Comparison of ENCODE assay signal across 43 mouse cellular contexts in the genomic region with DNA sequence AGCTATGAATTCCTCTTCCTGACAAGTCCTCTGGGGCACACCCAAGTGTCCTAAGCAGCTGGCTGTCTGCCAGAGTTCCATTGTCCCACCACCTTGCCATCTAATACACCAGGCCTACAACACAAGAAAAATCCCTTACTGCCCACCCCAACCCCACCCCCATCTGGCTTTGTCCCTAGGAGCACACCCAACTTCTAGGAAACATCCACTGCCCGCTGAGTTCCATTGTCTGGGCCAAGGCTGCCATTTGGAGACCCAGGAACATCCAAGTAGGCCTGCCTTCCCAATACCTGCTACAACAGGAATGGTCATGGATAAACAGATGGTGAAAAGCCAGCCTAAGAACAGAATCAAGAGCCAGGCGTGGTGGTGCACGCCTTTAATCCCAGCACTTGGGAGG. TPM values are rescaled to one million over a fixed set of nuclear protein-coding genes. Genes with fewer than 3 reads are reported as not detected.
"Had no signal": no experiment of that assay in that cellular context is flagged by ENCODE, and none has a peak within 500 bp of the region (broad histone marks: within the 10 kb centered on the region; RNA-seq: fewer than 3 reads in every experiment).

No protein-coding gene starts in this region.

- H3K27ac ChIP-seq: heart, embryonic 13.5 days; heart, embryonic 15.5 days; hindbrain, embryonic 14.5 days; hindbrain, postnatal 0 days; kidney, embryonic 15.5 days; kidney, postnatal 0 days; limb, embryonic 13.5 days; limb, embryonic 15.5 days; liver, embryonic 12.5 days; liver, embryonic 14.5 days had no signal

- H3K9ac ChIP-seq: heart, embryonic 13.5 days; heart, embryonic 15.5 days; hindbrain, embryonic 14.5 days; kidney, embryonic 15.5 days; limb, embryonic 13.5 days; limb, embryonic 15.5 days; liver, embryonic 12.5 days; liver, embryonic 14.5 days had no signal

- H3K4me2 ChIP-seq: heart, embryonic 11.5 days; heart, embryonic 13.5 days; heart, embryonic 15.5 days; hindbrain, embryonic 14.5 days; kidney, embryonic 15.5 days; limb, embryonic 13.5 days; limb, embryonic 15.5 days; liver, embryonic 12.5 days had no signal

- H3K4me3 ChIP-seq: heart, embryonic 13.5 days; heart, embryonic 15.5 days; kidney, embryonic 15.5 days; limb, embryonic 13.5 days; limb, embryonic 15.5 days; liver, embryonic 12.5 days had no signal

- DNase-seq: gastrocnemius, postnatal 14 days; gastrocnemius, postnatal 36 days; heart, adult 18-20 months; heart, postnatal 14 days; heart, postnatal 36 days; kidney, adult 11 months; kidney, adult 2 months; kidney, adult 9 months; kidney, postnatal 14 days; kidney, postnatal 36 days; layer of hippocampus, adult 9-11 months; layer of hippocampus, postnatal 36 days; left cerebral cortex, postnatal 4 days had no signal

- H3K9me3 ChIP-seq: heart, embryonic 13.5 days; heart, embryonic 15.5 days; kidney, embryonic 15.5 days; limb, embryonic 13.5 days; limb, embryonic 15.5 days; liver, embryonic 12.5 days had no signal

- ATAC-seq: hindbrain, postnatal 0 days; intestine, embryonic 16.5 days; liver, embryonic 12.5 days had no signal

- H3K27me3 ChIP-seq: heart, embryonic 13.5 days; heart, embryonic 15.5 days; kidney, embryonic 15.5 days; limb, embryonic 13.5 days; limb, embryonic 15.5 days; liver, embryonic 12.5 days had no signal

- H3K4me1 ChIP-seq: heart, embryonic 13.5 days; heart, embryonic 15.5 days; kidney, embryonic 15.5 days; limb, embryonic 13.5 days; limb, embryonic 15.5 days; liver, embryonic 12.5 days had no signal

- H3K36me3 ChIP-seq: heart, embryonic 13.5 days; heart, embryonic 15.5 days; kidney, embryonic 15.5 days; limb, embryonic 13.5 days; limb, embryonic 15.5 days; liver, embryonic 12.5 days had no signal

RNA-seq across cellular contexts. Expression of a gene that starts 2.2 kb away (rescaled TPM):
- total RNA-seq: gastrocnemius, adult 18-20 months; gastrocnemius, adult 8-10 months; gastrocnemius, postnatal 14 days; gastrocnemius, postnatal 36 days; heart, adult 18-20 months; heart, adult 8-10 months; heart, postnatal 14 days; heart, postnatal 36 days; hematopoietic stem cell, adult 5-6 weeks; hindbrain, postnatal 0 days; layer of hippocampus, adult 18-20 months; layer of hippocampus, adult 8-10 months; layer of hippocampus, postnatal 14 days; layer of hippocampus, postnatal 36 days; left cerebral cortex, adult 18-20 months; left cerebral cortex, adult 8-10 months; left cerebral cortex, postnatal 10 days; left cerebral cortex, postnatal 25 days; left cerebral cortex, postnatal 4 days; liver, adult 2 months had no signal
- polyA plus RNA-seq: heart, embryonic 11.5 days; heart, embryonic 13.5 days; heart, embryonic 15.5 days; heart, postnatal 0 days; hindbrain, embryonic 11.5 days; hindbrain, embryonic 14.5 days; hindbrain, postnatal 0 days; intestine, embryonic 14.5 days; intestine, embryonic 16.5 days; kidney, embryonic 15.5 days; kidney, postnatal 0 days; large intestine, adult 2 months; limb, embryonic 11.5 days; limb, embryonic 13.5 days; limb, embryonic 15.5 days; liver, adult 2 months; liver, embryonic 12.5 days; liver, embryonic 14.5 days had no signal

RNA-seq across cellular contexts. Expression of a gene that starts 9.8 kb away (rescaled TPM):
- total RNA-seq: gastrocnemius, adult 18-20 months; gastrocnemius, adult 8-10 months; gastrocnemius, postnatal 14 days; gastrocnemius, postnatal 36 days; heart, adult 18-20 months; heart, adult 8-10 months; heart, postnatal 14 days; heart, postnatal 36 days; hematopoietic stem cell, adult 5-6 weeks; hindbrain, postnatal 0 days; layer of hippocampus, adult 18-20 months; layer of hippocampus, adult 8-10 months; layer of hippocampus, postnatal 14 days; layer of hippocampus, postnatal 36 days; left cerebral cortex, adult 18-20 months; left cerebral cortex, adult 8-10 months; left cerebral cortex, postnatal 10 days; left cerebral cortex, postnatal 25 days; left cerebral cortex, postnatal 4 days; liver, adult 2 months had no signal
- polyA plus RNA-seq: heart, embryonic 11.5 days; heart, embryonic 13.5 days; heart, embryonic 15.5 days; heart, postnatal 0 days; hindbrain, embryonic 11.5 days; hindbrain, embryonic 14.5 days; hindbrain, postnatal 0 days; intestine, embryonic 14.5 days; intestine, embryonic 16.5 days; kidney, adult 2 months; kidney, embryonic 15.5 days; kidney, postnatal 0 days; large intestine, adult 2 months; limb, embryonic 11.5 days; limb, embryonic 13.5 days; limb, embryonic 15.5 days; liver, adult 2 months; liver, embryonic 12.5 days; liver, embryonic 14.5 days had no signal

RNA-seq across cellular contexts. Expression of a gene that starts 13.2 kb away (rescaled TPM):
- total RNA-seq: gastrocnemius, adult 18-20 months; gastrocnemius, adult 8-10 months; gastrocnemius, postnatal 14 days; gastrocnemius, postnatal 36 days; heart, adult 18-20 months; heart, adult 8-10 months; heart, postnatal 14 days; heart, postnatal 36 days; hematopoietic stem cell, adult 5-6 weeks; hindbrain, postnatal 0 days; layer of hippocampus, adult 18-20 months; layer of hippocampus, adult 8-10 months; layer of hippocampus, postnatal 14 days; layer of hippocampus, postnatal 36 days; left cerebral cortex, adult 18-20 months; left cerebral cortex, adult 8-10 months; left cerebral cortex, postnatal 10 days; left cerebral cortex, postnatal 25 days; left cerebral cortex, postnatal 4 days; liver, adult 2 months had no signal
- polyA plus RNA-seq: gonadal fat pad, adult 2 months; heart, embryonic 11.5 days; heart, embryonic 13.5 days; heart, embryonic 15.5 days; heart, postnatal 0 days; hindbrain, embryonic 11.5 days; hindbrain, embryonic 14.5 days; hindbrain, postnatal 0 days; intestine, embryonic 14.5 days; intestine, embryonic 16.5 days; kidney, adult 2 months; kidney, embryonic 15.5 days; kidney, postnatal 0 days; large intestine, adult 2 months; limb, embryonic 11.5 days; limb, embryonic 13.5 days; limb, embryonic 15.5 days; liver, adult 2 months; liver, embryonic 12.5 days; liver, embryonic 14.5 days had no signal

RNA-seq across cellular contexts. Expression of a gene that starts 18.2 kb away (rescaled TPM):
- total RNA-seq: gastrocnemius, adult 18-20 months; gastrocnemius, adult 8-10 months; gastrocnemius, postnatal 14 days; gastrocnemius, postnatal 36 days; heart, adult 18-20 months; heart, adult 8-10 months; heart, postnatal 14 days; heart, postnatal 36 days; hematopoietic stem cell, adult 5-6 weeks; hindbrain, postnatal 0 days; layer of hippocampus, adult 18-20 months; layer of hippocampus, adult 8-10 months; layer of hippocampus, postnatal 14 days; layer of hippocampus, postnatal 36 days; left cerebral cortex, adult 18-20 months; left cerebral cortex, adult 8-10 months; left cerebral cortex, postnatal 10 days; left cerebral cortex, postnatal 25 days; left cerebral cortex, postnatal 4 days; liver, adult 2 months had no signal
- polyA plus RNA-seq: gonadal fat pad, adult 2 months; heart, embryonic 11.5 days; heart, embryonic 13.5 days; heart, embryonic 15.5 days; heart, postnatal 0 days; hindbrain, embryonic 11.5 days; hindbrain, embryonic 14.5 days; hindbrain, postnatal 0 days; intestine, embryonic 14.5 days; intestine, embryonic 16.5 days; kidney, adult 2 months; kidney, embryonic 15.5 days; kidney, postnatal 0 days; large intestine, adult 2 months; limb, embryonic 11.5 days; limb, embryonic 13.5 days; limb, embryonic 15.5 days; liver, adult 2 months; liver, embryonic 12.5 days; liver, embryonic 14.5 days had no signal

RNA-seq across cellular contexts. Expression of a gene that starts 23.8 kb away (rescaled TPM):
- total RNA-seq: gastrocnemius, adult 18-20 months; gastrocnemius, adult 8-10 months; gastrocnemius, postnatal 14 days; gastrocnemius, postnatal 36 days; heart, adult 18-20 months; heart, adult 8-10 months; heart, postnatal 14 days; heart, postnatal 36 days; hematopoietic stem cell, adult 5-6 weeks; hindbrain, postnatal 0 days; layer of hippocampus, adult 18-20 months; layer of hippocampus, adult 8-10 months; layer of hippocampus, postnatal 14 days; layer of hippocampus, postnatal 36 days; left cerebral cortex, adult 18-20 months; left cerebral cortex, adult 8-10 months; left cerebral cortex, postnatal 10 days; left cerebral cortex, postnatal 25 days; left cerebral cortex, postnatal 4 days; liver, adult 2 months had no signal
- polyA plus RNA-seq: heart, embryonic 11.5 days; heart, embryonic 13.5 days; heart, embryonic 15.5 days; heart, postnatal 0 days; hindbrain, embryonic 11.5 days; hindbrain, embryonic 14.5 days; hindbrain, postnatal 0 days; intestine, embryonic 14.5 days; intestine, embryonic 16.5 days; kidney, adult 2 months; kidney, embryonic 15.5 days; kidney, postnatal 0 days; large intestine, adult 2 months; limb, embryonic 11.5 days; limb, embryonic 13.5 days; limb, embryonic 15.5 days; liver, adult 2 months; liver, embryonic 12.5 days; liver, embryonic 14.5 days had no signal
